23 mouse cellular contexts compared by ENCODE assay signal in genomic region chr14:28362336-28362735, GRCm38 (mm10).
DNase-seq lines count a peak whose midpoint lies in the region; ATAC-seq and TF ChIP-seq lines count a peak whose summit lies in the region.
"Had no signal": no experiment of that assay in that cellular context is flagged by ENCODE, and none has a peak within 500 bp of the region (broad histone marks: within the 10 kb centered on the region; RNA-seq: fewer than 3 reads in every experiment).

No protein-coding gene starts in this region.

- H3K27me3 ChIP-seq in embryonic facial prominence, embryonic 13.5 days = no peaks in the 10 kb centered on the region
- no peaks in the 10 kb centered on the region for H3K27me3 ChIP-seq in embryonic facial prominence, embryonic 10.5 days (replicated peaks; ENCODE audit: low read depth, poor library complexity, severe bottlenecking)
- H3K27me3 ChIP-seq in limb, embryonic 15.5 days = no peaks in the 10 kb centered on the region
- no peaks in the 10 kb centered on the region for H3K27me3 ChIP-seq in limb, embryonic 10.5 days (ENCODE audit: low read depth, poor library complexity, severe bottlenecking)
- H3K27me3 ChIP-seq: CH12.LX; embryonic facial prominence, embryonic 15.5 days; Patski had no signal

- H3K36me3 ChIP-seq in embryonic facial prominence, embryonic 13.5 days = no peaks in the 10 kb centered on the region
- H3K36me3 ChIP-seq in embryonic facial prominence, embryonic 10.5 days (replicated peaks) = no peaks in the 10 kb centered on the region
- H3K36me3 ChIP-seq in limb, embryonic 15.5 days = no peaks in the 10 kb centered on the region
- no peaks in the 10 kb centered on the region for H3K36me3 ChIP-seq in limb, embryonic 10.5 days
- H3K36me3 ChIP-seq: embryonic facial prominence, embryonic 15.5 days; G1E had no signal

- no peak overlapping the region for H3K4me2 ChIP-seq in embryonic facial prominence, embryonic 13.5 days
- no peak overlapping the region for H3K4me2 ChIP-seq in limb, embryonic 15.5 days
- H3K4me2 ChIP-seq: embryonic facial prominence, embryonic 15.5 days; forebrain, embryonic 13.5 days had no signal

- H3K27ac ChIP-seq in embryonic facial prominence, embryonic 13.5 days = peak overlapping the region; percentile 64
- no peak overlapping the region for H3K27ac ChIP-seq in embryonic facial prominence, embryonic 10.5 days (replicated peaks)
- H3K27ac ChIP-seq in limb, embryonic 15.5 days = 0 out of 2 replicates have a peak overlapping the region, but pooled peaks have one; percentile 17
- H3K27ac ChIP-seq in limb, embryonic 10.5 days = no peak overlapping the region
- H3K27ac ChIP-seq: embryonic facial prominence, embryonic 15.5 days; forebrain, embryonic 13.5 days had no signal

- no peak for TF ChIP-seq CTCF in brain, embryonic 14.5 days (IDR thresholded peaks at IDR 0.05; ENCODE audit: borderline replicate concordance, extremely low read depth, insufficient read depth, insufficient read length)

- TF ChIP-seq POLR2A in brain, embryonic 14.5 days (IDR thresholded peaks at IDR 0.05; ENCODE audit: borderline replicate concordance, extremely low read depth, insufficient read depth, insufficient read length, poor library complexity, severe bottlenecking) = no peak

- H3K9me3 ChIP-seq in embryonic facial prominence, embryonic 13.5 days = no peaks in the 10 kb centered on the region
- H3K9me3 ChIP-seq in embryonic facial prominence, embryonic 10.5 days = no peaks in the 10 kb centered on the region
- H3K9me3 ChIP-seq in limb, embryonic 15.5 days = no peaks in the 10 kb centered on the region
- no peaks in the 10 kb centered on the region for H3K9me3 ChIP-seq in limb, embryonic 10.5 days (replicated peaks)
- H3K9me3 ChIP-seq: embryonic facial prominence, embryonic 15.5 days; forebrain, embryonic 13.5 days had no signal

- H3K4me1 ChIP-seq in embryonic facial prominence, embryonic 13.5 days = peaks cover 16% of the 10 kb centered on the region; the same call in 1 of the 2 replicates
- H3K4me1 ChIP-seq in embryonic facial prominence, embryonic 10.5 days = peaks cover 9% of the 10 kb centered on the region
- peaks cover 4% of the 10 kb centered on the region; the same call in 1 of the 2 replicates for H3K4me1 ChIP-seq in limb, embryonic 15.5 days
- peaks cover 14% of the 10 kb centered on the region for H3K4me1 ChIP-seq in limb, embryonic 10.5 days
- H3K4me1 ChIP-seq: forebrain, embryonic 13.5 days had no signal

- no peak for DNase-seq in embryonic facial prominence, embryonic 10.5 days (ENCODE audit: low spot score)
- no peak for DNase-seq in limb, embryonic 10.5 days (ENCODE audit: low spot score)
- DNase-seq in brain, embryonic 14.5 days (ENCODE audit: low read depth) = peak; percentile 58
- no peak for DNase-seq in frontal cortex, postnatal 14 days (ENCODE audit: low spot score in 2 of 2)
- no peak for DNase-seq in lung, postnatal 25 days (ENCODE audit: low spot score)
- DNase-seq: adrenal gland, adult 2 months; adrenal gland, postnatal 10 days; adrenal gland, postnatal 25 days; B cell, adult 2 months; cerebellum, adult 11-12 months; cerebellum, adult 2 months; cerebellum, adult 9-10 months had no signal

- no peak overlapping the region for H3K9ac ChIP-seq in embryonic facial prominence, embryonic 13.5 days
- H3K9ac ChIP-seq in limb, embryonic 15.5 days = no peak overlapping the region
- H3K9ac ChIP-seq: embryonic facial prominence, embryonic 15.5 days; forebrain, embryonic 13.5 days had no signal

- ATAC-seq in embryonic facial prominence, embryonic 13.5 days (ENCODE audit: insufficient number of reproducible peaks, insufficient read depth, low FRiP score, low TSS enrichment, low read depth) = no peak
- no peak for ATAC-seq in limb, embryonic 15.5 days (ENCODE audit: insufficient number of reproducible peaks, low FRiP score, low TSS enrichment, low read depth)
- ATAC-seq: activated CD4-positive, CD25-positive, alpha-beta regulatory T cell, adult 4 months; CD4-positive, CD25-positive, alpha-beta regulatory T cell, adult 4 months; forebrain, embryonic 13.5 days; forebrain, embryonic 16.5 days; Patski had no signal

- no peak overlapping the region for H3K4me3 ChIP-seq in embryonic facial prominence, embryonic 13.5 days
- no peak overlapping the region for H3K4me3 ChIP-seq in embryonic facial prominence, embryonic 10.5 days
- H3K4me3 ChIP-seq in limb, embryonic 15.5 days = no peak overlapping the region
- H3K4me3 ChIP-seq in limb, embryonic 10.5 days = no peak overlapping the region
- H3K4me3 ChIP-seq: embryonic facial prominence, embryonic 15.5 days; erythroblast, embryonic 14.5 days; forebrain, embryonic 13.5 days had no signal

- 22% methylated on average over 4 of the region's 4 CpGs for WGBS in embryonic facial prominence, embryonic 13.5 days
- WGBS in embryonic facial prominence, embryonic 10.5 days = 37% methylated on average over 4 of the region's 4 CpGs
- 34% methylated on average over 4 of the region's 4 CpGs for WGBS in limb, embryonic 15.5 days
- 53% methylated on average over 4 of the region's 4 CpGs for WGBS in limb, embryonic 10.5 days

Comparison
In these comparisons a context has a peak if more than half of its experiments do, and no peak if none do; other contexts are left out.
1. H3K27ac ChIP-seq: peak in embryonic facial prominence, embryonic 13.5 days (single experiment) and limb, embryonic 15.5 days (single experiment); none in embryonic facial prominence, embryonic 10.5 days (single experiment) and limb, embryonic 10.5 days (single experiment).